Mouse (Mus musculus) lung, embryonic 16.5 days (tissue): ENCODE results near the gene Brd4. TPM values are rescaled to one million over a fixed set of nuclear protein-coding genes. Genes with fewer than 3 reads are reported as not detected.

Experiments
- ATAC-seq: fragments of 200-750 bp; cut with Nextera tagmentation; 2 replicates; pipeline ENCODE4 v1.8.0; 2017; ENCODE audit warnings: low read depth, mild to moderate bottlenecking, moderate library complexity
- H3K27ac ChIP-seq: fragments of 300-500 bp; sonication (generic); 2 replicates; pipeline ENCODE4 v1.5.1; 2014; ENCODE audit warnings: mild to moderate bottlenecking, control low read depth, low read length
- H3K27me3 ChIP-seq: fragments of 300-500 bp; sonication (generic); 2 replicates; pipeline ENCODE4 v1.6.1; 2014; ENCODE audit warnings: low read depth, low read length, mixed read lengths; ENCODE audit not compliant: control insufficient read depth, insufficient read depth
- H3K36me3 ChIP-seq: fragments of 300-500 bp; sonication (generic); 2 replicates; pipeline ENCODE4 v1.6.1; 2014; ENCODE audit warnings: low read length; ENCODE audit not compliant: control insufficient read depth, insufficient read depth
- H3K4me1 ChIP-seq: fragments of 300-500 bp; sonication (generic); replicated peaks from 2 replicates; pipeline ENCODE4 v1.6.1; 2014; ENCODE audit warnings: low read length, mixed read lengths; ENCODE audit not compliant: control insufficient read depth, insufficient read depth
- H3K4me2 ChIP-seq: fragments of 300-500 bp; sonication (generic); 2 replicates; pipeline ENCODE4 v1.6.1; 2014; ENCODE audit warnings: low read depth, low read length, control low read depth
- H3K4me3 ChIP-seq: fragments of 300-500 bp; sonication (generic); 2 replicates; pipeline ENCODE4 v1.5.1; 2014; ENCODE audit warnings: mild to moderate bottlenecking, low read length, control low read depth
- H3K9ac ChIP-seq: fragments of 300-500 bp; sonication (generic); 2 replicates; pipeline ENCODE4 v1.6.1; 2014; ENCODE audit warnings: low read length, control low read depth
- H3K9me3 ChIP-seq: fragments of 300-500 bp; sonication (generic); 2 replicates; pipeline ENCODE4 v1.6.1; 2016; ENCODE audit warnings: low read length; ENCODE audit not compliant: control insufficient read depth
- WGBS: fragments of 180-500 bp; shearing (Covaris S2); extraction: QIAGEN DNeasy Blood & Tissue Kit; methylation state at CpG from one replicate; pipeline ENCODE4 v1.1.7; 2014; 5-methylcytosine and 5-hydroxymethylcytosine counted together
- polyA plus RNA-seq: library from polyadenylated mRNA; unstranded; fragments of >200 nt; fragmentation: Nextera tagmentation; extraction: Ambion mirVana; gene quantifications from 2 replicates; pipeline ENCODE4 v1.2.1, GENCODE M21; 2015

Gene Brd4
- polyA plus RNA-seq, 1 experiment from 2014 or later, result 83.2 TPM

- H3K27me3 ChIP-seq, result no peaks in the 10 kb centered on the region
- no peak for ATAC-seq
- H3K36me3 ChIP-seq, result no peaks in the 10 kb centered on the region
- H3K4me3 ChIP-seq, result no peak overlapping the region
- no peak overlapping the region for H3K27ac ChIP-seq
- no peak overlapping the region for H3K4me2 ChIP-seq
- 90% methylated on average over 1 of the region's 1 CpGs for WGBS
- peaks cover 14% of the 10 kb centered on the region for H3K4me1 ChIP-seq
- no peak overlapping the region for H3K9ac ChIP-seq
- no peaks in the 10 kb centered on the region for H3K9me3 ChIP-seq
Observed at GRCm38 (mm10) chr17:32250066-32250465, 34.5 kb downstream of the Brd4 start.

- peaks cover 9% of the 10 kb centered on the region for H3K4me1 ChIP-seq
- no peak overlapping the region for H3K4me3 ChIP-seq
- WGBS, result 100% methylated on average over 1 of the region's 1 CpGs
- no peak overlapping the region for H3K27ac ChIP-seq
- H3K9me3 ChIP-seq, result no peaks in the 10 kb centered on the region
- no peak for ATAC-seq
- no peaks in the 10 kb centered on the region for H3K36me3 ChIP-seq
- no peaks in the 10 kb centered on the region for H3K27me3 ChIP-seq
- no peak overlapping the region for H3K4me2 ChIP-seq
- H3K9ac ChIP-seq, result no peak overlapping the region
Observed at GRCm38 (mm10) chr17:32248192-32248591, 36.3 kb downstream of the Brd4 start.

- peak; percentile 50; the same call in 1 of the 2 replicates for ATAC-seq
- Histone ChIP-seq H3K27ac (no peak overlapping the region), H3K9ac (no peak overlapping the region), H3K9me3 (no peaks in the 10 kb centered on the region), H3K4me3 (no peak overlapping the region), H3K27me3 (no peaks in the 10 kb centered on the region), H3K4me2 (no peak overlapping the region), H3K36me3 (no peaks in the 10 kb centered on the region), H3K4me1 (peaks cover 9% of the 10 kb centered on the region)
- 93% methylated on average over 1 of the region's 1 CpGs for WGBS
Observed at GRCm38 (mm10) chr17:32247616-32248015, 36.9 kb downstream of the Brd4 start.

- WGBS, result 37% methylated on average over 5 of the region's 5 CpGs
- no peak for ATAC-seq
Observed at GRCm38 (mm10) chr17:32246117-32246516, 38.4 kb downstream of the Brd4 start.

GRCm38 (mm10) chr17:32240881-32241531 is 43.5 kb downstream of the Brd4 start:
- no peaks in the 10 kb centered on the region for H3K27me3 ChIP-seq
- H3K36me3 ChIP-seq, result peaks cover 2% of the 10 kb centered on the region; the same call in 1 of the 2 replicates
- ATAC-seq, result no peak
- no peak overlapping the region for H3K9ac ChIP-seq
- H3K9me3 ChIP-seq, result no peaks in the 10 kb centered on the region
- no peak overlapping the region for H3K27ac ChIP-seq
- WGBS, result 74% methylated on average over 2 of the region's 2 CpGs
- peaks cover 3% of the 10 kb centered on the region for H3K4me1 ChIP-seq
- H3K4me2 ChIP-seq, result no peak overlapping the region
- H3K4me3 ChIP-seq, result no peak overlapping the region

More at GRCm38 (mm10) chr17:32246117-32246516, 38.4 kb downstream of the Brd4 start:
- H3K4me1 ChIP-seq, result peaks cover 9% of the 10 kb centered on the region
- H3K27ac ChIP-seq, result no peak overlapping the region
- H3K9me3 ChIP-seq, result no peaks in the 10 kb centered on the region
- no peak overlapping the region for H3K4me3 ChIP-seq
- H3K27me3 ChIP-seq, result no peaks in the 10 kb centered on the region
- no peak overlapping the region for H3K9ac ChIP-seq
- no peak overlapping the region for H3K4me2 ChIP-seq
- H3K36me3 ChIP-seq, result peaks cover 2% of the 10 kb centered on the region; the same call in 1 of the 2 replicates

GRCm38 (mm10) chr17:32238589-32238988 is 45.9 kb downstream of the Brd4 start:
- H3K36me3 ChIP-seq, result peaks cover 2% of the 10 kb centered on the region; the same call in 1 of the 2 replicates
- H3K4me2 ChIP-seq, result no peak overlapping the region
- H3K9ac ChIP-seq, result no peak overlapping the region
- ATAC-seq, result no peak
- H3K4me3 ChIP-seq, result no peak overlapping the region
- peaks cover 9% of the 10 kb centered on the region for H3K4me1 ChIP-seq
- 85% methylated on average over 1 of the region's 1 CpGs for WGBS
- no peaks in the 10 kb centered on the region for H3K9me3 ChIP-seq
- H3K27me3 ChIP-seq, result no peaks in the 10 kb centered on the region
- H3K27ac ChIP-seq, result no peak overlapping the region

GRCm38 (mm10) chr17:32235534-32236191 is 48.9 kb downstream of the Brd4 start:
- 64% methylated on average over 5 of the region's 5 CpGs for WGBS
- Histone ChIP-seq H3K36me3 (no peaks in the 10 kb centered on the region), H3K27ac (peak overlapping the region; percentile 41), H3K4me1 (peaks cover 9% of the 10 kb centered on the region), H3K4me3 (no peak overlapping the region), H3K4me2 (no peak overlapping the region), H3K9me3 (no peaks in the 10 kb centered on the region), H3K27me3 (no peaks in the 10 kb centered on the region), H3K9ac (no peak overlapping the region)
- ATAC-seq, result peak; percentile 77

- no peak overlapping the region for H3K27ac ChIP-seq
- no peak overlapping the region for H3K4me3 ChIP-seq
- H3K9ac ChIP-seq, result no peak overlapping the region
- H3K36me3 ChIP-seq, result peaks cover 15% of the 10 kb centered on the region
- H3K27me3 ChIP-seq, result no peaks in the 10 kb centered on the region
- H3K4me2 ChIP-seq, result no peak overlapping the region
- ATAC-seq, result no peak; the same call in 1 of the 2 replicates
- peaks cover 9% of the 10 kb centered on the region for H3K4me1 ChIP-seq
- H3K9me3 ChIP-seq, result no peaks in the 10 kb centered on the region
Observed at GRCm38 (mm10) chr17:32233174-32233573, 51.3 kb downstream of the Brd4 start.

GRCm38 (mm10) chr17:32229256-32229655 is 55.3 kb downstream of the Brd4 start:
- Histone ChIP-seq H3K36me3 (peaks cover 36% of the 10 kb centered on the region), H3K9ac (no peak overlapping the region), H3K4me3 (no peak overlapping the region), H3K4me2 (no peak overlapping the region), H3K4me1 (no peaks in the 10 kb centered on the region), H3K9me3 (no peaks in the 10 kb centered on the region), H3K27ac (no peak overlapping the region), H3K27me3 (no peaks in the 10 kb centered on the region)
- no peak for ATAC-seq
- 97% methylated on average over 4 of the region's 4 CpGs for WGBS
